Mouse (Mus musculus) left cerebral cortex, postnatal 4 days (tissue): Measurements from ENCODE around the gene Mcf2l. TPM values are rescaled to one million over a fixed set of nuclear protein-coding genes. Genes with fewer than 3 reads are reported as not detected.

ENCODE experiments used
- DNase-seq: peaks from one replicate; pipeline ENCODE4 v3.0.0-alpha.2; 2022
- intact Hi-C: fragments of 180-260 bp; cut with DNase I; formaldehyde crosslinking; loops from one replicate; pipeline ENCODE4 v1.15.1; 2025
- total RNA-seq, 2 experiments: library from RNA; stranded (reverse); gene quantifications; 2 replicates each; pipeline ENCODE4 v1.2.3; 2021

Mcf2l gene
- total RNA-seq, 2 experiments from 2014 or later, result 399 to 404 TPM

DNA sequence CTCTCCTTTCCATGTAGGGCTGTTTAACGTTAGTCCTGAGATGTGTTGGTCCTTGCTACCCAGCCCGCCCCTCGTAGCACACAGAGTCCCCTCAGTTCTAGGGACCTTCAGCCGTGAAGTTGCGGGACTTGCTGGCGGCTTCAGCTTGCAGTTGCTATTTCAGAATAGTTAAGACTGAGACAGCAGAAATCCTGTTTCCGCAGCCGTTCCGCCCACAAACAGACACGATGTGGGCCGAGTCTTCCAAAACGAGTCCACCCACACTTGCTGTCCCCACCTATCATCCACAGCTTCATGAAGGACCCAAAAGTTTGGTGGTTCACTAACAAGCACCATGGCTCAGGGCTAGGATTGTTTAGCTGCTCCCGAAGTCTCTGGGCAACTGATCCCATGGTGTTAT, 111.7 kb downstream of the Mcf2l start:
- intact Hi-C loops, result no loop called here
- no peak for DNase-seq

DNA sequence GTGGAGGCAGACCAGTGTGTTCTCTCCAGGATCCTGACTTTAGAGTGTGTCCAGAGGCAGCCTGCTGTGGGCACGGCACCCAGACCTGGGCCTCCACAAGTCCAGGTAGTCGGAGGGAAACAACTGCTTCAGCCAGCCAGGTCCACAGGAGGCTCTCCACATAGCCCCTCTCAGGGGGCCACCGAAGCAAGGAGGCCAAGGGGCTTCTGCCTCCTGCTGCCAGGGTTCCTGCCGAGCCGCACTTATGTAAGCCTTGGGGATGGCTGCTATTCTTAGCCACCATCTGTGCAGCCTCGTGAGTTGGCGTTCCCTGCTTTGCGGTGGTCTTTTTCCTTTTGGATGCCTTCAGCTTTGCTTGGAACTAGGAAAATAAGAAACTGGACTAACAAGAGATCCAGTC, 114.0 kb downstream of the Mcf2l start:
- no peak for DNase-seq
- intact Hi-C loops, result no loop called here

DNA sequence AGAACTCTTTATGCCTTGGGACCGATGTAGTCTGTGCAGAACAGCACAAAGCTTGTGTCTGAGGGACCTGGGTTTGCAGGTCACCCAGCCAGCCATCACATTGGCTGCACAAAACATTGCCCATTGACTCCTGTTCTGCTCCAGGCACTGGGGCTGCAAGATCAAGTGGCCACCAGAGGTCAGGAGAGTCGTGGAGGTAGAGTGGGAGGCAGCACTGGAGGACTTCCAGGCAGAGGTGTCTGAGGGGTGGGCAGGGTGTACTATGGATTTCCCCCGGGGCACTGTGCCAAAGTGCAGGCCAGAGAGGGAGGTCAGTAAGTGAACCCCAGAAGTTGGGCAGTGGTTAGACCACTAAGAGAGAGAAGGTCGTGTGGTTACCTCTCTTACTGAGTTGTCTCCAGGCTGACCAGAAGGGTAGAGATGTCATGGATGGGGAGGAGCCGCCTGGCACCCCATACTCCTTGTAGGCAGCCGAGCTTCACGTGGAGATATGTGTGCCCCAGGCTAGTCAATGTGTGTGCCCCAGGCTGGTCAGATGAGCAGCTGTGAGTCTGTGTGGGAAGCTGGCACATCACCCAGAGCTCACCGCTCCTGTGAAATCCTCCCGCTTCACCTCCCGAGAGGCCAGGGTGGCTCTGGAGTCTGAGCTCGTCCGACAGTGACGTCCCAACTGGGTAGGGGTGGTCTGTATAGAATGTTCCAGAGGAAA, 115.3 kb downstream of the Mcf2l start:
- DNase-seq, result no peak
- intact Hi-C loops, result no loop called here

DNA sequence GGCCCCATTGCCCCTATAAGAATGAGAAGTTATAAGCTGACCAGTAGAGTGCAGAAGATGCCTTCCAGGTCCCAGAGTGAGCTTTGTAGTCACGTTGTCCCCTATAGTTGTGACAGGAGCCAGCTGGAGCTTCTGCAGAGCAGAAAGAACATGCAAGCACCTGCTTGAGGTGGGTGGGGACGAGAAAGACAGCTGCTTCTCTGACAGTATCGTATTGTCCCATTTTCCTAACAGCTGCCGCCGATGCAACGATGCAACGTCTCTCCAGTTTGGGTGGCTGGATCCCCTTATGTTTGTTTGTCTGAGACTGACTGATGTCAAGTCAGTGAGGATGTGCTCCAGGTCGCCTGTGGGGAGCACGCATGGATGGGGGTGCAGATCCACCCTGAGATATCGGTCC, 117.8 kb downstream of the Mcf2l start:
- DNase-seq, result no peak
- intact Hi-C loops, result no loop called here

DNA sequence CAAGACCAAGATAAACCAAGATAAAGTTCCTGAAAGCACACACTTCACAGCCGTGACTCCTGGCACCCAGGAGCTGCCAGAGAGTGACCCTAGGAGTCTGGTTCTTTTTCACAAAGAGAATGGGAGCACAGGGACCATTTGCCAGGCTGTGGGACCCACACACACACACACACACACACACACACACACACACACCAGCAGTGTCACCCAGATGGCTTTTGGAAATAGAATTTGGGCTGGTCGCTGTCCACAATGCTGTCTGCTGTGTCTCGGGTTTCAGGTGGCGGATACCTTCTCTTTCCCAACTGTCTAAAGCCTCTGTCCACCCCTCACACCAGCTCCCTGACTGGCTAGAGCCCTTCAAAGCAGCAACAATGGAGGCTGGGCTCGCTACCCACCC, 120.9 kb downstream of the Mcf2l start:
- intact Hi-C loops, result no loop called here

DNA sequence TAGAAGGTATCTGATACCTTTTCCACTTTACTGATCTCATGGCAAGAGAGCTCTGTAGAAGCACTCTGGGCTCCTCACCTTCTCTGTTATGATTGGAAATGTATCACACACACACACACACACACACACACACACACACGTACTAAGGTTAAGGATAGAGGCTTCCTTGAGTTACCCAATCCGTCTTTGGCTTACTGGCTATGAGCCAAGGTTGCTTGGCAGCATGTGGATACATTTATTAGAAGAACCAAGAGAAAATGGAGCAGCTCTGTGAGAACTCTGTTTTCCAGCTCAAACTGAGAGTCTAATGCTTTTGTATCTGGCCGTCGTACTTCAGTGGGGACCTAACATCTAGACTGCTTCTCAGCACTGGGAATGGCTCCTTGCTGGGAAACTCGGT, 121.9 kb downstream of the Mcf2l start:
- intact Hi-C loops, result no loop called here
- DNase-seq, result peak; percentile 18

More for the DNA sequence above, 120.9 kb downstream of the Mcf2l start:
- no peak for DNase-seq

DNA sequence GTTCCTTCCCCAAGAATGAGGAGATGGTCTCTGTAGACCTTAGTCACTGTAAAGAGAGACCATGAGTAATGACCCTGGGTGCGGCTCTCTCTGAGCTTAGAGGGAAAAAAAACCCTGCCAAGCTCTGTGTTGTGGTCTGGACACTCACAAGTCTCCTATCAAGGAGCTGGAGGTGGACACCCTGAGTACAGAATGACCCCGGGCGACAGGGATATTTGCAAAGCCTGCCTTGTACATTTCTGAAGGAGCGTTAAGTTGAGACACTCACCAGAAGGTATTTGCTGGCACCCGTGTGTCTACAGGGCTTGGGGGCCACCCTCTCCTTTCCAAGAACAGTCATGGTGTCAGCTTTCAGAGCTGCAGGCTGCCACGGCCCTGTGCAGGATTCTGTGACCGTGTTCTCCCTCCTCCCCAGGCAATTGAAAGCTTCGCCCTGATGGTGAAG, 123.2 kb downstream of the Mcf2l start:
- no peak for DNase-seq
- intact Hi-C loops, result no loop called here

DNA sequence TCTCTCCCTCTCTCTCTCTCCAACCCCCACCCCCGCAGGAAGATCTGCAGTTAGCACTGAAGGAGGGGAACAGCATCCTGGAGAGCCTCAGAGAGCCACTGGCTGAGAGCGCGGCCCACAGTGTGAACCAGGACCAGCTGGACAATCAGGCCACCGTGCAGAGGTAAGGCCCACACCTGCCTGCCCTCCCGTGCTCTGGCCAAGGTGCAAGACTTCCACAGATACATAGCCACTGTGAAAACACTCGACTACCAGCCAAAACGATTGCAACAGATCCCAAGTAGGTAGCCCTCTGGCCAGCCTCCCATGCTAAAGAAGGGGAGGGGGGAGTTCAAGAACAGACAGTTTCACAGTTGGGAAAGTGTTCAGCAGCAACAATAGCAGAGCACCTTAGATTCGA, 124.7 kb downstream of the Mcf2l start:
- intact Hi-C loops, result no loop called here

DNA sequence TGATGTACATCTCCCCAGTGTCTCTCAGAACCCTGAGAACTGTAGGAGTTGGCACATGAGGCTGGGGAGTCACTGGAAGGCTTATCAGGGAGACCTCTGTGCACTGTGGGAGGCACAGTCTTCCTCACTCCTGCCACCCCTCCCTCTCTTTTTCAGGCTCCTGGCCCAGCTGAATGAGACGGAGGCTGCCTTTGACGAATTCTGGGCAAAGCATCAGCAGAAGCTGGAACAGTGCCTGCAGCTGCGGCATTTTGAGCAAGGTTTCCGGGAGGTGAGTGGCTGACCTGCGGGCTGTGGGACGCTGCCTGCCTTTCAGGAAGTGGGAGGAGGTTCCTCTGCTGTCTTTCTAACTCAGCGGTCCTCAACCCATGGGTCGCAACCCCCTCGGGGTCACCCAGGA, 126.2 kb downstream of the Mcf2l start:
- intact Hi-C loops, result loop anchor here (5.0 kb wide), 1 partner anchor 88 kb away; no protein-coding TSS in a partner anchor
- no peak for DNase-seq

More for the DNA sequence above, 124.7 kb downstream of the Mcf2l start:
- DNase-seq, result no peak

DNA sequence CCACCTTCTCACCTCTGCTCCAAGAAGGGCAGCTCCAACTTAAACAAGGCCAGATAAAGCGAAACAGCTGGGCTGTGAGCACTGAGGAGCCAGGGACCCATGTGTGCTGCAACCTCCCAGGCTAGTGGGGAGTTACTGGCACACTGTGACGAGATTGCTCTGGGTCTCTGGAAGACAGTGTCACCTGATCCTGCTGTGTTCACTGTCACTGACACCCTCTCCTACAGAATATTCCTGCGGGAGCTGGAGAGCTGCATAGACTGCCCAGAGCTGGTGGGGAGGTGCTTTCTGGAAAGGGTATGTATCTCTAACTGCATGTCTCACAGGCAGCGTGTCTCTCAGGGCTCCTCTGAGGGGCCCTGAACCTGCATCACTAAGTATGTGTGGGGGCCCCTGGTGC, 133.9 kb downstream of the Mcf2l start:
- no peak for DNase-seq
- intact Hi-C loops, result no loop called here

DNA sequence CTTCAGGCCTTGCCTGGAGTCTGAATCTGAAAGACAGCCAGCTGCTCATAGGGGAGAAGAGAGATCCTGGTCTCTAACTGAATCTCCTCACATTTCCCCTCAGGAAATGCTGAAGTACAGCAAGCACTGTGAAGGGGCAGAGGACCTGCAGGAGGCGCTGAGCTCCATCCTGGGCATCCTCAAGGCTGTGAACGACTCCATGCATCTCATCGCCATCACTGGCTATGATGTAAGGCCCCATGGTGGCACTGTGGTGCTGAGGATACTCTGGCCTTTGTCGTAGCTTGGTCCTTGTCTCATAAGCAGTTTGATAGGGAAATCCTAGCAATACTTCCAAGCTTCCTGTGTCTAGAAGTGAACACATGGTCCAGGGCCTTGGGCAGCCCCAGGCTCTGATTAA, 136.7 kb downstream of the Mcf2l start:
- DNase-seq, result no peak
- intact Hi-C loops, result no loop called here

DNA sequence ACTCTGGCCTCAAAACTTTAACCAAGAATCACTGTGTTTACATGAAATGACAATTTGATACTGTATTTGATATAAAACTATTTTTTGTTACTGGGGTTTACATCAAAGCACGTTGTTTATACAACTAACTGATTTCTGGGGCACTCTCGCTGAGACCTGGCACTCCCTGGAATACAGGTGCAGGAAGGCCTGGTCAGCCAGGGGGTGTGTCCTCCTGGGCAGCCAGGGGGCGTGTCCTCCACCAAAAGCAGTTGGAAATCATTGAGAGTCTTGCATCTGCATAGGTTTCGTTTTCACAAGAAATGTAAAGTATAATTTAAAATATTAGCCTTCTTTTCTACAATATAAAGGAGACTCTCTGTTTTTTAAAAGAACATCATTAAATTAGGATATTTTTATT, 146.0 kb downstream of the Mcf2l start:
- intact Hi-C loops, result loop anchor here (5.0 kb wide), 1 partner anchor 58 kb away; no protein-coding TSS in a partner anchor
- no peak for DNase-seq

DNA sequence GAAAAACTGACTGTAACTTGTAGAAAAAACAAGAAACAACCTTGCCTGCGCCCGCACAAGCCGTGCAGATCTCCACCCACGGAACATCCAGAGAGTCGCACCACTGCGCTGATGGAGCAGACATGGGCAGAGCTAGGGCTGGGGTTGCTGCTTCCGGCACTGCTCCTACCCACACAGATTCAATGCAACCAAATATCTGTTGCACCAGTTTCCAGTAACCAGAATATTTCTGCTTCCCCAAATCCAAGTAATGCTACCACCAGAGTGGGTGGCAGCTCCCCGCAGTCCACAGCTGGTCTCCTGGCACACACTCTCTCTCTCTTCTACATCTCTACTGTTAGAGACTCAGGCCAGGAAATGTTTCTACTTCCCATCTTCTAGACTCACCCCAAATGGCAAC, 148.2 kb downstream of the Mcf2l start:
- intact Hi-C loops, result no loop called here
- DNase-seq, result no peak

DNA sequence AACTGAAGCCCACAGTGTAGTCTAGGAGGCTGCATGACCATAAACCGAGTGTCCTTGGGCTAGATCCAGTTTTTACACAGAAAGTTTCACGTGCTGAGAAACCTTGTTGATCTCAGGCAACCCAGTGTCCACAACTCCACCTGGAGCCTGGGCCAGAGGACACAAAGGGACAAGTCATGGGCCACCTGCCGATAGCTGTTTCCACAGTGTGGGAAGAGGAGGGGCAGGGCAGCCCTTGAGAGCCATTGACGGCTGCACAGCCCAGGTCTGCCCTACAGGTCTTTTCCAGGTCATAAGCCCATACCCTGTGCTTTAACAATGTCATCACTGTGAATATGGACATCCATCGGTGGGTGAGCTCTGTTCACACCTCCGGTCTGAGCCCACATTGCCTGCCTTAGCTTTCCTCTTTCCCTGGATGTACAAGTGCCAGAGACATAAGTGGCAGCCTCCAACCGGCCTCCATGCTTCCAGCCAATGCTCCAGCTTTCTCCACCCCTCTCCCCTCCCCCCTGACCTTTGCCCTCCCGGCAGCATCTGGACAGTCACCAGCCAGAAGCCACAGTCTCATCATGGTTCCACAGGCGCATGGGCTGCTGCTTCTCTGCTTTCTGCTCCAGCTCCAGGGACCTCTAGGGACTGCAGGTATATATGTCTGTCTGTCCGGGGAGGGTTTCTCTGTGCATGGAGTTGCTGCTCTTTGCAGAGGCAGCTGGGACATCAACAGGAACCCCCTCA, 152.1 kb downstream of the Mcf2l start, which contains the start of gene F7:
Gene F7 (plus strand): TSS at position 548 of the 738 bp plus-strand sequence.
- intact Hi-C loops, result no loop called here
- DNase-seq, result no peak

DNA sequence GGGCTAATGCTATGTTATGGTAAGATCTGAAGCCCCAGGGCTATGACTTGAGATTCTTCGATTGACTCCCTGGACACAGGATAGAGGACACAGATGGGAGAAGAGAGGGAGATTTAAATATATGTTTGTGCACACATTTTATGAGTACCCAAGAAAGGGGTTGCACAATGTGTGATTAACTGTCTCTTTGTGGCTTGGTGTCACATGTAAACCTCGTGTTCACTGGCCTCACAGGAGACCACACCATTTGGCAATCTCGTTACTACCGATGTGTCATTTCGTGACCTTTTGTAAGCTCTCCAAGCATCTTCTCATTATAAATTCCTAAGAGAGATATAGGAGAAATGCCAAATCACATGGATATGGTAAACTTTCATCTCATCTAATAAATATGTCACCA, 154.0 kb downstream of the Mcf2l start:
- intact Hi-C loops, result no loop called here
- no peak for DNase-seq

DNA sequence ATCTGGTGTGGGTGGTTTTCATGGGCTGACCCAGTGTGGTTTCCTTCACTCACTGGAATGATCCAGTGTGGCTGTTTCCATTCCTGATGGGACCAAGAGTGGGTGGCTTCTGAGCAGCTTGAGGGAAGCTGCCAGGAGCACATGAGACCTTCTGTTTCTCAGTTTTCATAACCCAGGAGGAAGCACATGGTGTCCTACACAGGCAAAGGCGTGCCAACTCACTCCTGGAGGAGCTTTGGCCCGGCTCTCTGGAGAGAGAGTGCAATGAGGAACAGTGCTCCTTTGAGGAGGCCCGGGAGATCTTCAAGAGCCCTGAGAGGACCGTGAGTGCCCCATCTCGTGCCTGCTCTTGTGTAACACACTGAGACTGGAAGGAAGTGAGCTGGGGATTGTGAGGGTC, 154.9 kb downstream of the Mcf2l start:
- no peak for DNase-seq
- intact Hi-C loops, result no loop called here

DNA sequence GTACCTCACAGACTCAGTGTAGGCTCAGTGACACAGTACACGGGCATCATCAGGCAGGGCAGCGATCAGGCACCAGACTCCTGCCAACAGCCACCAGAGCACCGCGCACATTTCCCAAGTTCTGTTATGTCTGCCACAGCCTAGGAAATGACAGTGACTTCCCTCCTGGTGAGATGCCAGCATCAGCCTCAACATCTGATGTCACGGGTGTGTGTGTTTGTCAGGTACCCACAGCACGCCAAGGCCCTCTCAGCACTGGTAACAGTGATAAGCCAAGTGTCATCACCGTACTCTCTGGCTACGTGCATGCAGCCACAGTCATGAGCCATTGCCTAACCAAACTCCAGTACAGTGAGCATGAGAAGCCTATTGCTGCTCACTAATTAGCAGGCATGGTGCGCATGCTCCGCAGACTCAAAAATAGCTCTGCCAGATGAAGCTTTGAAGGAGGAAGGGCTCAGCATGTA, 162.8 kb downstream of the Mcf2l start:
- DNase-seq, result no peak
- intact Hi-C loops, result no loop called here

DNA sequence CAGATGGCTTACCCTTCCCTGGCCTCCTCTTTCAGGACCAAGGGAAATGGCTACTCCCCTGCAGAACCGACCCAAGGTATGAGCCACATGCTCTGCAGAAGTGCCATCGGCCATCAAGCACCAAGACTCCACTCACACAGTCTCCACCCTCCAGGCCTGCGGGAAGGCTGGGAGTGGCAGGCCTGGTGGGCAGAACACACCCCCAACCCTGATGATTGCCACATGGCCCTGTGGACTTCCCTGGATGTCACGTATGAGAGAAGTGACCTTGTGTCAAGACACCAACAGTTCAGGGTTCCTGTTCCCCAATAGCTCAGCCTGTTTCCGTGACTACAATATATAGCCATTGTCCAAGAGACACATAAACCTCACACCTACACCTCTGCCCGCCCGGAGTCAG, 163.4 kb downstream of the Mcf2l start, which contains the start of gene F10:
Gene F10 (plus strand): TSS at position 294 of the 400 bp plus-strand sequence.
- DNase-seq, result no peak
- intact Hi-C loops, result no loop called here

DNA sequence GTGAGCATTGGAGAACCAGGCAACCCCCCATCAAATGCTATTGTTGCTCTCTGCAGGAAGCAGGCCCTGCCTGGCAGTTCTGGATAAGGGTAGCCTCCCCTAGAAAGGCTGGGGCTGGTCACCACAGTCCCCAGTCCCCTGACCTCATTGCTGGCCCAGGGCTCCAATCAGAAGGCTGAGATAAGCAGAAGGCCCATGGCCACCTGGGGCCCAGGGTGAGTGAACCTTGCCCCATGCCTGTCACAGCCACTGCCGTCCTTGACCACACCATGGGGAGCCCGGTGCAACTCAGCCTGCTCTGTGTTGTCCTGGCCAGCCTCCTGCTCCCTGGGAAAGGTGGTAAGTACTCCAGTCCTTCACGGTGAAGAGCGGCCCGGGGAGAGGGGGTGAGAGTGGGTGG, 164.0 kb downstream of the Mcf2l start:
- no peak for DNase-seq
- intact Hi-C loops, result no loop called here

DNA sequence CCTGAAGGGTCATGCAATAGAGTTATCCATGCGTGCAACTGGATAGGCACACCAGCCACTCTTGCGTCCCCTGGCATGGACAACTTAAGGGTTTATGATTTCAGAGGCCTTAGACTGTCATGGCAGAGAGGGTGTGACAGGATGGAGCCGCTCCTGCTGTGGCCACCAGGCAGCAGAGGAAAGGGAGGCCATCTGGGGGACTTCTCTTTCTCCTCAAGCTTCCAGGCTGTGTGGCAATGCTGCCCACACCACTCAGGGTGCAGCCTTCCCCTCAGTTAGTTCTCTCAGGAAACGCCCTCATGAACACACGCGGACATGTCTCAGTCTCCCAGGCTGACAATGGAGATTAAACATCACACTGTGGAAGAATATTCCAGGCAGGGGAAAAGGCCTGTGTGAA, 165.4 kb downstream of the Mcf2l start:
- intact Hi-C loops, result no loop called here
- no peak for DNase-seq

DNA sequence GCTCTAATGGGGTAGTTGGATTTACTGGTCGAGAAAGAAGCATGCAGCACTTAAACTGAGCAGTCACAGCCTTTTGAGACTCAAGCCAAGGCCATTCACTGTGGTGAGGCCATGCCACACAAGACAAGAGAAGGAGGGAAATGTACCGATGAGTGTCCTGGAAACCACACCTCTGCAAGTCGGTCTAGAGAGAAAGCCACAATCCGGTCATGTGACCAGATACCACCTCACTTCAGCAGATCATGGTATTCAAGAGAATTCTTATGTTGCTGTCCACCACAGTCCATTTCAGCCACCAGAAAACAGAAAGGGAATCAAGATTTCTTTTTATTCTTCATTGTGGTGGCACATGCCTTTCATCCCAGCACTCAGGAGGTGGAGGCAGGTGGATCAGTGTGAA, 167.9 kb downstream of the Mcf2l start:
- DNase-seq, result no peak
- intact Hi-C loops, result no loop called here

DNA sequence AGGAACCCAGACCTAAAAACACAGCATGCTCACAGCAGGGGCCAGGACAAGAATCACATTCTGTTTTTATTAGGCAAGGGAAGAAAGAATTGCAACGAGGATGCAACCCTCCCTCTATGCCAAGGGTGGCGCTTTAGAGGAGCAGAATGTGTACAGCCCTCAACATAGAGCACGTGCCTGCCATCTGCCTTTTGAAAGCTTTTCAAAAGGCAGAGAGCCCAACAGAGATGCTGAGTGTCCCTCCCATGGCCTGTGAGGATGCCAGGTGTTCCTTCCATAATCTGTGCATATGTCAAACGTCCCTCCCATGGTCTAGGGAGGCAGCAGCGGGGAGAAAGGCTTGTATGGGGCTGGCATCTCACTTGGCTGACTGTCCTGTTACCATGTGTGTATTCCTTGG, 174.0 kb downstream of the Mcf2l start:
- intact Hi-C loops, result no loop called here
- peak; percentile 15 for DNase-seq
